ENCODE assay signal across 19 mouse cellular contexts in genomic region chr3:117353940-117354339, GRCm38 (mm10).
DNase-seq lines count a peak whose midpoint lies in the region; ATAC-seq lines count a peak whose summit lies in the region.
"Had no signal": no experiment of that assay in that cellular context is flagged by ENCODE, and none has a peak within 500 bp of the region (broad histone marks: within the 10 kb centered on the region; RNA-seq: fewer than 3 reads in every experiment).

No protein-coding gene starts in this region.

- peak; percentile 44 to 54 for DNase-seq in cerebellum, postnatal 10 days
- no peak for DNase-seq in cerebellum, postnatal 36 days
- no peak for DNase-seq in frontal cortex, postnatal 25 days (ENCODE audit: low spot score in 2 of 2)
- peak; percentile 44 for DNase-seq in brain, adult 2 months (ENCODE audit: low read depth, low spot score)
- DNase-seq: adrenal gland, adult 8-10 months; adrenal gland, postnatal 14 days; adrenal gland, postnatal 36 days; B cell, adult 2 months; cerebellum, adult 11 months; cerebellum, adult 18-20 months; cerebellum, adult 8-10 months; cerebellum, adult 9-11 months; cerebellum, postnatal 25 days; embryo, embryonic 11 days had no signal

- ATAC-seq in frontal cortex, adult (ENCODE audit: low TSS enrichment) = peak; percentile 28; the same call in 1 of the 2 replicates
- ATAC-seq: activated CD4-positive, CD25-positive, alpha-beta regulatory T cell, adult 4 months; CD4-positive, CD25-positive, alpha-beta regulatory T cell, adult 4 months; forebrain, embryonic 14.5 days; Patski had no signal

Comparison
In these comparisons a context has a peak if more than half of its experiments do, and no peak if none do; other contexts are left out.
1. DNase-seq: peak in cerebellum, postnatal 10 days (2 of 2) and brain, adult 2 months (single experiment); none in cerebellum, postnatal 36 days (0 of 2) and frontal cortex, postnatal 25 days (0 of 2).